Mouse (Mus musculus): Measurements from ENCODE around the gene Tmem19. TPM values are rescaled to one million over a fixed set of nuclear protein-coding genes. Genes with fewer than 3 reads are reported as not detected.

Gene Tmem19
- polyA plus RNA-seq (2016; fragmentation: Nextera tagmentation; extraction: Ambion mirVana): 35.3 and 43.3 TPM in 2 replicates

DNA sequence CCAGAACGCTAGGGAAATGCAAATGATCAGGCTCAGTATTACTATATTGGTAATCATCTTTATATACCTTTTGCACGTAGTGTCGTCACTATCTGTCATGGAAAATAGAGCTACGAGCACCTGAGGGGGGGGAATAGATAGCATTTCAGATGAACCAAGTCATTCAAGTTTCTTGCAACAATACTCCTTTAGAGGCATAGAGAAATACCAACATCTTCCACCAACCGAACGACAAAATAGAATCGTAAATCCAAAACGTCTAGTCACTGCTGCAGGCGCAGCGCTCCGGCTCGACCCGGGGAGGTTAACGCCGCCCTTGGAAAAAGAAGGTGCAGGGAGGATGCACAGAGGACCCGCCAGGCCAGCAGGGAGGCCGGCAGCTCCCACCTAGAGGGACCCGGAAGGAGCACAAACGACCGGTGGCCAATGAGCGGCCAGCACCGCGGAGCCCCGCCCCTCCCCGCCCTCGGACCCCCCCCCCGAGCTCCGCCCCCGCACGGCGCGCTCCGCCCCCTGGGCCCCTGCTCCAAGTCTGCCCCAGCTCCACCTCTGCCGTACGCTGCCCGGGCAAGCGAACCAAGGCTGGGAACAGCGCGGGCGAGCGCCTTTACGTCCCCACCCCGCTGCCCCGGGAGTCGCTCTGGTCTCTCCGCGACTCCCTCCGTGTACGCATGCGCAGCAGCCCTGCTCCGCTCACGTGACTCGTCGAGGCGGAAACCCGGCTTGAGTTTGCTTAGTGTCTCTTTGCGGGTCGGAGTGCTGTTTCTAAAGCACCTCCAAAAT lies at the start of gene Tmem19:
Gene Tmem19, minus strand, starts transcription at position 662 of the 783 bp plus-strand sequence.
- H3K27ac ChIP-seq: peak within 1 kb of the TSS; percentile 98
- H3K36me3 ChIP-seq (replicated peaks): 0 out of 2 replicates have a peak, but pooled peaks cover 3% of the 10 kb centered on the region
- no peaks in the 10 kb centered on the region for H3K27me3 ChIP-seq
- peak within 1 kb of the TSS; percentile 59 for H3K4me3 ChIP-seq (replicated peaks)
- H3K9ac ChIP-seq: peak within 1 kb of the TSS; percentile 62
- peak; percentile 99 for ATAC-seq (ENCODE audit: low FRiP score)
- WGBS: under 1% methylated on average over 42 of the region's 58 CpGs
- peak within 1 kb of the TSS; percentile 68 for H3K4me2 ChIP-seq
- H3K9me3 ChIP-seq: no peaks in the 10 kb centered on the region
- H3K4me1 ChIP-seq: peaks cover 15% of the 10 kb centered on the region

DNA sequence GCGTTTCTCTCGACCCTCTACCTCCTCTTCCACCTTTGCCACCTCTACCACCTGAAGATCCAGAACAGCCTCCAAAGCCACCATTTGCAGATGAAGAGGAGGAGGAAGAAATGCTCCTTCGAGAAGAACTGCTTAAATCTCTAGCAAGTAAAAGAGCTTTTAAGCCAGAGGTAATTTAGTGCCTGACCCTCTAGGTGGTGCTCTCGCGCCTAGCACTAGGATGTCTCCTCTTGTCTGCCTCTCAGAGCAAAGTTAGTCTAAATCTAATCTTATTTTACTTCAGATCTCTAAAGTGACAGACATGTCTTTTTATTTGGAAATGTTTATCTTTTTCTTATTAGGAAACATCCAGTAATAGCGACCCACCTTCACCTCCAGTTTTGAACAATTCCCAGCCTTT lies 44.1 kb upstream of the Tmem19 start:
- Histone ChIP-seq H3K4me1 (no peaks in the 10 kb centered on the region), H3K9ac (no peak overlapping the region), H3K27me3 (no peaks in the 10 kb centered on the region), H3K36me3 (replicated peaks) (peaks cover 64% of the 10 kb centered on the region), H3K4me2 (no peak overlapping the region), H3K4me3 (replicated peaks) (no peak overlapping the region), H3K9me3 (no peaks in the 10 kb centered on the region), H3K27ac (no peak overlapping the region)
- ATAC-seq (ENCODE audit: low FRiP score): no peak
- 68% methylated on average over 6 of the region's 6 CpGs for WGBS

DNA sequence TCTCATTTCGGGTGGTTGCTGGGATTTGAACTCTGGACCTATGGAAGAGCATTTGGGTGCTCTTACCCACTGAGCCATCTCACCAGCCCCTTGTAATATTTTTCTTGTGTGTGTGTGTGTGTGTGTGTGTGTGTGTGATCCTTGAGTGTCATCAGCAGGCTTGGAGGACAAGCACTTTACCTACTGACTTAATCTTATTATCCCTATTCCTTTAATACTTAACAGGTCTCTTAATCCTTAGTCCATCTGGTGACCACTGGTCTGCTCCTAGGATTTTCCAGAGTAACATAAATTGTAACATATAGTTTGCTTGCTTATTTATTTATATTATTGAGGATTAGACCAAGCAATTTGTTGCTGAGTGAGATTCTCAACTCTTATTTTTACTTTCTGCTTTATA lies 29.6 kb upstream of the Tmem19 start:
- H3K9ac ChIP-seq: no peak overlapping the region
- no peak overlapping the region for H3K4me3 ChIP-seq (replicated peaks)
- ATAC-seq (ENCODE audit: low FRiP score): no peak
- no peaks in the 10 kb centered on the region for H3K9me3 ChIP-seq
- H3K27ac ChIP-seq: no peak overlapping the region
- peaks cover 19% of the 10 kb centered on the region for H3K4me1 ChIP-seq
- H3K27me3 ChIP-seq: no peaks in the 10 kb centered on the region
- no peak overlapping the region for H3K4me2 ChIP-seq
- 90% methylated on average over 1 of the region's 1 CpGs for WGBS
- H3K36me3 ChIP-seq (replicated peaks): peaks cover 31% of the 10 kb centered on the region; the same call in 1 of the 2 replicates

DNA sequence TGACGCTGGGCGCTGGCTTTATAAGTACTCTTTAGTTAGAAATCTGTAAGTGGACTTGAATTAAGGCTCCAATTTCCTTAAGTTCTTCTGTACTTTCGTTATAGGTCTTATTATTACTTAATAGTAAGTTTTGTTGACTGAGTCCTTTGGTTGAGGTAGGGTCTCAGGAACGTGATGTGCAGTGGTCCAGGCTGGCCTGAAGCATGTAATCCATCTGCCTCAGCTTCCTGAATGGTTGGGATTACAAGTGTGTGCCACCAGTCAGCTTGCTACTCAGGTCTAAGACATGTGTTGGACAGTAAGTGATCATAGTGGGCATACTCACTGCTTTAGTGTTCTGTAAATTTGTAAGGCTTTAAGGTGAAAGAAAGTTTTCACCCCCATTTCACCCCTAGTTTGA lies 28.8 kb upstream of the Tmem19 start:
- WGBS: 93% methylated on average over 4 of the region's 4 CpGs

DNA sequence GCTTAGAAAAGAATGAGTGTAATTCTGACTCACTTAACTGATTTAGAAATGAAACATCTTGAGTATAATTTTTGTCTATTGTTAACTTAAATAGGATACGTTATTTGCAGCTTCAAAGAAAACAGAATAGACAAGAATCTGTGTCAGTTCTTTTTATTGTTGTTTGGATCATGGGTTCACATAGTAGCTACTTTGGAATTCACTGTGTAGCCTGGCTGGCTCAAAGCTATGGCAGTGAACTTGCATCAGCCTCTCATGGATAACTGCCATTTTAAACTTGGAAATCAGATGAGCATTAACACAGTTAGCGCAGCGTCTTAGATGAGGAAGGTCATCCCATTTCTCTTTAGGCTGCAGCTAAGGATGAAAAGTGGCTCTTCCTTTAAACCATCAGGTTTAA lies 25.6 kb upstream of the Tmem19 start:
- H3K27me3 ChIP-seq: no peaks in the 10 kb centered on the region
- peaks cover 21% of the 10 kb centered on the region; the same call in 1 of the 2 replicates for H3K36me3 ChIP-seq (replicated peaks)
- no peak overlapping the region for H3K27ac ChIP-seq
- peaks cover 30% of the 10 kb centered on the region for H3K4me1 ChIP-seq
- no peak overlapping the region for H3K9ac ChIP-seq
- WGBS: 90% methylated on average over 3 of the region's 3 CpGs
- H3K4me2 ChIP-seq: peak overlapping the region; percentile 3; the same call in 1 of the 2 replicates
- no peaks in the 10 kb centered on the region for H3K9me3 ChIP-seq
- no peak overlapping the region for H3K4me3 ChIP-seq (replicated peaks)
- no peak for ATAC-seq (ENCODE audit: low FRiP score)

More for the DNA sequence above, 28.8 kb upstream of the Tmem19 start:
- H3K27me3 ChIP-seq: no peaks in the 10 kb centered on the region
- no peak overlapping the region for H3K27ac ChIP-seq
- peaks cover 27% of the 10 kb centered on the region for H3K4me1 ChIP-seq
- peaks cover 29% of the 10 kb centered on the region; the same call in 1 of the 2 replicates for H3K36me3 ChIP-seq (replicated peaks)
- H3K4me2 ChIP-seq: no peak overlapping the region
- H3K4me3 ChIP-seq (replicated peaks): no peak overlapping the region
- no peaks in the 10 kb centered on the region for H3K9me3 ChIP-seq
- ATAC-seq (ENCODE audit: low FRiP score): no peak
- no peak overlapping the region for H3K9ac ChIP-seq

DNA sequence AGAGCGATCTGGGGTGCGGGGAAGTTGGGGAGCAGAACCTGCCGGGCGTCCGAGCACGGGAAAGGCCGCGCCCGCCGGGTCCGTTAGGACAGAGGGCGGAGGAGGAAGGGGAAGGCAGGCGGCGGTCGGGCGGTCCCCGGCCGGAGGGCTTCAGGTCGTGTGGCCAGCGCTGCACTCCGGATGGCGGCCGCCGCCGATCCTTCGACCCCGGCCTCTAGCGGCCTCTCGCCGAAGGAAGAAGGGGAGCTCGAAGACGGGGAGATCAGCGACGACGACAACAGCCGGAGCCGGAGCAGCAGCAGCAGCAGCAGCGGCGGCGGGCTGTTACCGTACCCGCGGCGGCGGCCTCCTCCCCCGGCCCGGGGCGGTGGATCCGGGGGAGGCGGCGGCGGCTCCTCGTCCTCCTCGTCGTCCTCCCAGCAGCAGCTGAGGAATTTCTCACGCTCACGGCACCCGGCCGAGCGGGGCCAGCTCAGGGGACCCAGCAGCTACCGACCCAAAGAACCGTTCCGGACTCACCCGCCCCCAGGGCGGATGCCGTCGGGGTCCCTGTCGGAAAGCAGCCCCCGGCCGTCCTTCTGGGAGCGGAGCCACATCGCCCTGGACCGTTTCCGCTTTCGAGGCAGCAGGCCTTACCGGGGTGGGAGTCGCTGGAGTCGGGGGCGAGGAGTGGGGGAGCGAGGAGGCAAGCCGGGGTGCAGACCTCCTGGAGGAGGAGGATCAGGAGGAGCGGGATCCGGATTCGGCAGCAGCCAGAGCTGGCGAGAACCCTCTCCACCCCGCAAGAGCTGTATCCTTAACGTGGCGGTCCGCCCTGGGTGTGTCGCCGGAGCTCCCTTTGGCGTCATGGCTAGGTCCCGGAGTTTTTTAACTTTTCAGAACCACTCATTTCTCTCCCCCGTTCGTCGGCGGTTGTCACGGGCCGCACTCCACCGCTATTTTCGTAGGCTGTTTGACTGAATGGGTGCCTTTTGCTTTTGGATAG lies 23.0 kb upstream of the Tmem19 start:
- whole genome bisulfite sequencing: under 1% methylated on average over 86 of the region's 101 CpGs
- ATAC-seq (ENCODE audit: low FRiP score): peak; percentile 25; the same call in 1 of the 2 replicates
- H3K9ac ChIP-seq: peak overlapping the region; percentile 94

DNA sequence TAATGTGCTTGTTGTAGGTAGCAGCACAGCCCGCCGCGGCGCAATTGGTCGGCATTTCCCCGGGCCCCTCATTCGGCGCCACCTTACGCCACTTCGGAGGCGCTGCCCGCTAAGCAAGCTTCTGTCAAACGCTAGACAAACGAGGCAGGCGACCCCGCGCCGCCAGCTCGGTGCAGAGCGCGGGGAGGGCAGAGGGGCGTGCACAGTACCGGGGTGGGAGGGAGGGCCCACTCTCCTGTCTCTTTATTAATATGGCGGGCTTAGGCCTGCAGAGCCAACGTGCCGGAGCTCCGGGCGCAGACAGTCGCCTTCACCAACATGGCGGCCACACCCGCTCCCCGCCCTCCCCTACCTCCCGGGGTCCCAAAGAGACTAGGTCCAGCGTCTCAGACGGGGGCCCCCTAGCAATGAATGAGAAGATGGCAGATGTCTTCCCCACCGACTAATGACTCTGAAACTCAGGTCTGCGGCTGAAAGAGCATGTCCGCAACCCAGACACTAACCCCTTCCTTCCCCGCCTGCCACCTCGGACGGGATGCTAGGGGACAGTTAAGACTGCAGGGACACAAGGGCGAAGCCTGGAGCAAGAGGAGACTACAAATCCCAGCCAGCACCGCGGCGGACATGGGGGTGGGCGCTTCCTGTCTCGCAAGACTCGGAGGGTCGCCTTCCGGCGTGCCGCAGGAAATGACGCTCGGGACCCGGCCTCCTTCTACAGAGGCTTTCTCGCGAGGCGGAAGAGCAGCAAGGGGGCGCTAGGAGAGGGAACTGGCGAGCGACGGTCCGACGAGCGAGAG lies 22.1 kb upstream of the Tmem19 start, which contains the start of the genes Thap2 and Zfc3h1:
Gene Thap2, minus strand, starts transcription at position 223 of the 797 bp plus-strand sequence.
Gene Zfc3h1, plus strand, starts transcription at position 739 of the 797 bp plus-strand sequence.
- Histone ChIP-seq H3K4me2 (peak within 1 kb of the TSS; percentile 81), H3K27me3 (no peaks in the 10 kb centered on the region), H3K36me3 (replicated peaks) (peaks cover 5% of the 10 kb centered on the region; the same call in 1 of the 2 replicates), H3K9me3 (no peaks in the 10 kb centered on the region), H3K27ac (peak within 1 kb of the TSS; percentile 99), H3K4me3 (replicated peaks) (peak within 1 kb of the TSS; percentile 90), H3K9ac (peak within 1 kb of the TSS; percentile 94), H3K4me1 (peaks cover 41% of the 10 kb centered on the region)
- peak; percentile 96 for ATAC-seq (ENCODE audit: low FRiP score)
- under 1% methylated on average over 65 of the region's 65 CpGs for WGBS

More for the DNA sequence above, 23.0 kb upstream of the Tmem19 start:
- no peaks in the 10 kb centered on the region for H3K9me3 ChIP-seq
- H3K4me1 ChIP-seq: peaks cover 41% of the 10 kb centered on the region
- H3K4me2 ChIP-seq: peak overlapping the region; percentile 81
- H3K4me3 ChIP-seq (replicated peaks): peak overlapping the region; percentile 90
- peaks cover 7% of the 10 kb centered on the region; the same call in 1 of the 2 replicates for H3K36me3 ChIP-seq (replicated peaks)
- peak overlapping the region; percentile 99 for H3K27ac ChIP-seq
- H3K27me3 ChIP-seq: no peaks in the 10 kb centered on the region

DNA sequence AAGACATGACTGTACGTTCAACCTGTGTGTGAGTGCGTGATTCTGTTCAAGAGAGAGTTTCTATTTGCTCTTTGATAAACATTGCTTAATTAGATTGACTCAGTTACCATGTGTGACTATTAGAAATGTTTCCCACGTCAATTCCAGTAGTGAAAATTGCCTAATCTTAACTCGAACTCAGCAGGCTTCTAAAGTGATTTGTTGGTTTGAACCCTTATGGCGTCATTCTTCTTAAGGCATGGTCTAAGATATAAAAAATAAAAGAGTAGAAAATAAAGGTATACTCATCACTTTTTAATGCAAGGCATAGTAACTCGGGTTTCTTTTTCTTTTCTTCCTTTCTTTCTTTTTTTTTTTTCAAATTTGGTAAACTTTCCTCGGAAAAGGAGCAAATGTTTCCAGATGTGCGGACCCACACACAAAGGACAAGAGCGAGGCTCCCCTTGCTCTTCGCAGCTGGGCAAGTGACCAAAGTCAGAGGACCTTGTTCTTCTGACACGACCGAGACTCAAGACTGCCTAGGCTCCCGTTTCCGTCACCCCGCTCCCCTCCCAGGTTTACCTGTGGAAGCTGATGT lies 21.4 kb upstream of the Tmem19 start:
- WGBS: under 1% methylated on average over 15 of the region's 15 CpGs
- H3K27ac ChIP-seq: peak overlapping the region; percentile 99
- H3K36me3 ChIP-seq (replicated peaks): no peaks in the 10 kb centered on the region; the same call in 1 of the 2 replicates
- H3K4me2 ChIP-seq: peak overlapping the region; percentile 81
- H3K27me3 ChIP-seq: no peaks in the 10 kb centered on the region
- H3K4me3 ChIP-seq (replicated peaks): peak overlapping the region; percentile 90
- no peaks in the 10 kb centered on the region for H3K9me3 ChIP-seq
- no peak for ATAC-seq (ENCODE audit: low FRiP score)
- H3K4me1 ChIP-seq: peaks cover 41% of the 10 kb centered on the region
- H3K9ac ChIP-seq: peak overlapping the region; percentile 94

DNA sequence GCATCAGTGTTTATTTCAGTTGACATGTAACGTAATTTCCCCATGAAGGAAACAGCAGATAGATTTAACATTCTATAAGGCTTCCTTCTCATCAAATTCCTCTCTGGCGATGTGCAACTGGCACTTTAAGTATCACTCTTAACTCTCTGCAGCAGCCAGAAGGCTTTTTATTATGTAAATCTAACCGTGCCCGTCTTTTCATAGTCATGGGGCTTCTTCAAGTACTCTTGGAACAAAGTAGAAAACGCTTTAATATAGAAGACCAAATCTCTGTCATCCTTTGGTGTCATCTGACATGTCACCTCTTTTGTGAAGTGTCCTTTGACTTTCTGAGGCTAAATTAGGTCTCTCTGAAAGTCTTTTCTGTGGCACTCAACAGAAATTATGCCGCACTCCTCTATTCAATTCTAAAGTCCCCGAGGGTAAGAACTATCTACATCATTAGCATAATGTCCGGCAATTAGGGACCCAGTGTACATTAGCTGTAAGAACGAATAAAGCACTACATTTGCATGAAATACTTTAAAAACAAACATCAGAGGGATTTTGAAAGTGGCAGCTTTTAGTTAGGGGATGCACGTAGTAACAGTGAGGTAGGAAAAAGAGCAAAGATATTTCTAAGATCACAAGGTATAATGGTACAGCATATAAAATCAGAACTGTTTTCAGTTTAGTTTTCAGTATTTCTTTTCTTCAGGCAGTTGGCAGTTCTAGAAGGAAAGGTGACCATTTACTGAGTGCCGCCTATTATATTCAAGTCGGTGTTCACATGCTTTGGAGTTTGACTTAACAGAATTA lies 20.7 kb upstream of the Tmem19 start:
- H3K9me3 ChIP-seq: no peaks in the 10 kb centered on the region
- no peaks in the 10 kb centered on the region; the same call in 1 of the 2 replicates for H3K36me3 ChIP-seq (replicated peaks)
- peak overlapping the region; percentile 99 for H3K27ac ChIP-seq
- H3K4me2 ChIP-seq: peak overlapping the region; percentile 81
- H3K4me3 ChIP-seq (replicated peaks): peak overlapping the region; percentile 90
- no peaks in the 10 kb centered on the region for H3K27me3 ChIP-seq
- peaks cover 35% of the 10 kb centered on the region for H3K4me1 ChIP-seq
- H3K9ac ChIP-seq: peak overlapping the region; percentile 94
- WGBS: 10% methylated on average over 12 of the region's 12 CpGs
- no peak for ATAC-seq (ENCODE audit: low FRiP score)

DNA sequence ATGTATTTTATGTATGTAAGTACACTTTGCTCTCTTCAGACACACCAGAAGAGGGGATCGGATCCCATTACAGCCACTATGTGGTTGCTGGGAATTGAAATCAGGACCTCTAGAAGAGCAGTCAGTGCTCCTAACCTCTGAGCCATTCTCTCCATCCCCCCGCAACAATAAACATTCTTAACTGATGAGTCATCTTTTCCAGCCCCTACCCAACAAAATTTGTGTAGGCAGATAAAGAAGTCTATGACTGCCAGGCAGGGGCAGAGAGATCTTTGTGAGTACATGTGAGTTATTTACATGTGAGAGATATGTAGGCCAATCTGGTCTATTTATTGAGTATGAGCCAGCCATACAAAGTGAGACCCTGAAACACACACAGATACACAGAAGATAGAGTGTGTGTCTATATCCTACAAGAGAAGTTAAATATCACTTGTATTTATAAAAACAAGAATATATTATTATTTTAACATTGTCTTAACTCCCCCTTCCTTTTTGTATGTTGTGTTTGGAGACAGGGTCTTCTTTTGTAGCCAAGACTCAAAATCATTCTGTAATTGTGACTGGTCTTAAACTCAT lies 19.3 kb upstream of the Tmem19 start:
- Histone ChIP-seq H3K9me3 (no peaks in the 10 kb centered on the region), H3K27me3 (no peaks in the 10 kb centered on the region), H3K4me3 (replicated peaks) (no peak overlapping the region), H3K27ac (no peak overlapping the region), H3K4me2 (no peak overlapping the region; the same call in 1 of the 2 replicates), H3K4me1 (peaks cover 30% of the 10 kb centered on the region), H3K36me3 (replicated peaks) (no peaks in the 10 kb centered on the region; the same call in 1 of the 2 replicates), H3K9ac (no peak overlapping the region)
- no peak for ATAC-seq (ENCODE audit: low FRiP score)
- WGBS: 72% methylated on average over 2 of the region's 2 CpGs
